Mouse (Mus musculus) cerebellum, adult 2 months (tissue): ENCODE measurements around the gene Slc24a5.

ENCODE experiments used
- CTCF ChIP-seq: fragments of 200-500 bp; IDR thresholded peaks from 2 replicates; pipeline ENCODE4 v1.5.1; 2011; ENCODE audit warnings: low read depth, mild to moderate bottlenecking, control low read depth, low read length, moderate library complexity, borderline replicate concordance; ENCODE audit not compliant: insufficient read depth
- POLR2A ChIP-seq: fragments of 200-500 bp; IDR thresholded peaks from 2 replicates; pipeline ENCODE4 v1.6.1; 2011; ENCODE audit warnings: low read length, control low read depth, borderline replicate concordance; ENCODE audit not compliant: insufficient read depth

DNA sequence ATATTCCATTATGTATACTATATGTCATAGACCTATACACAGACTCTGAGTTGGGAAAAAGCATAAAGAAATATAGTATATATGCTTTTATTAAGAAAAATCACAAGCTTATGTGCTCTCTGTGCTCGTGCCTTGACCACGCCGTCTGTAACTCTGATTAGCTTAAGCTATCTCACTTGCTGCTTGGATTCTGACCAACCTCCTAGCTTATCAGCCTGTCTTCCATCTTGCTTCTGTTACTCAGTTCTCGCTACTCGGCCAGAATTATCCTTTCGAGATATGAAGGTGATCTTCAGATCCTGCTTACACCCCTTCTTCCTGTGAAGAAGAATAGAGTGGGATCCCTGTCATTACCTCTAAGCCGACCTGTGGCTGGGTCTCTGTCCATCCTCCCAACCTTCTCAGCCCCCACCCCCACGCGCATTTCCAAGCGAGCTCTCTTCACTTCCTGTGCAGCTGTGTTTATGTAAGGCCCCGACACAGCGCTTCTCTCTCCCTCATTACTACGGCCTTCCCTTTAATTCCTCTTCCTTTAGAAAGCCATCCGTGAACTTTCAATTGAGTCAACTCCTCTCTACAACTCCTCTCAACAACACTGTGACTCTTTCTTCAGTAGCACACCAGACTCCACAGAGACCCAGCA is 41.4 kb upstream of the Slc24a5 start:
- TF ChIP-seq POLR2A, result no peak
- no peak for TF ChIP-seq CTCF
